Mouse (Mus musculus): ENCODE results near the gene 1700023F06Rik.

- TF ChIP-seq CTCF (IDR thresholded peaks at IDR 0.05) = no peak
- no peak for TF ChIP-seq EP300 (IDR thresholded peaks at IDR 0.05)
Measured at GRCm38 (mm10) chr11:103181911-103182310, 26.4 kb downstream of the 1700023F06Rik start.

Data from lung, postnatal 0 days (tissue).